In genomic region chr2:180396211-180396610, GRCm38 (mm10) we compare ENCODE assay signal across 21 mouse cellular contexts. TPM values are rescaled to one million over a fixed set of nuclear protein-coding genes. Genes with fewer than 3 reads are reported as not detected.
DNase-seq lines count a peak whose midpoint lies in the region; ATAC-seq and TF ChIP-seq lines count a peak whose summit lies in the region.
"Had no signal": no experiment of that assay in that cellular context is flagged by ENCODE, and none has a peak within 500 bp of the region (broad histone marks: within the 10 kb centered on the region; RNA-seq: fewer than 3 reads in every experiment).

No protein-coding gene starts in this region.

- H3K36me3 ChIP-seq in heart, embryonic 12.5 days = peaks cover 34% of the 10 kb centered on the region
- H3K36me3 ChIP-seq in heart, embryonic 11.5 days (ENCODE audit: control insufficient read depth, insufficient read depth, low read length) = no peaks in the 10 kb centered on the region
- H3K36me3 ChIP-seq in heart, embryonic 15.5 days = 0 out of 2 replicates have a peak, but pooled peaks cover 4% of the 10 kb centered on the region
- H3K36me3 ChIP-seq in midbrain, embryonic 11.5 days (ENCODE audit: control insufficient read depth, insufficient read depth, low read length) = no peaks in the 10 kb centered on the region
- H3K36me3 ChIP-seq in midbrain, embryonic 10.5 days = no peaks in the 10 kb centered on the region
- H3K36me3 ChIP-seq: forebrain, embryonic 10.5 days; hindbrain, embryonic 12.5 days; hindbrain, embryonic 15.5 days had no signal

- TF ChIP-seq CTCF in gastrocnemius, adult 2 months (IDR thresholded peaks at IDR 0.05) = no peak

- peak; percentile 35 for DNase-seq in gastrocnemius, adult 2 months
- no peak for DNase-seq in gastrocnemius, postnatal 36 days
- DNase-seq in heart, adult 11 months = no peak
- peak; percentile 10 for DNase-seq in midbrain, embryonic 11.5 days (ENCODE audit: low spot score, missing footprints)
- DNase-seq in midbrain, embryonic 10.5 days (ENCODE audit: low spot score) = no peak
- DNase-seq: adrenal gland, adult 8-10 months; adrenal gland, postnatal 25 days; cerebellum, adult 18-20 months; cerebellum, adult 9-10 months; cerebellum, postnatal 14 days; forebrain, postnatal 0 days; kidney, adult 2 months had no signal

- no peak overlapping the region for H3K4me3 ChIP-seq in gastrocnemius, adult 2 months
- H3K4me3 ChIP-seq in heart, embryonic 12.5 days = no peak overlapping the region
- H3K4me3 ChIP-seq in heart, embryonic 11.5 days (ENCODE audit: low read depth, low read length) = no peak overlapping the region
- no peak overlapping the region for H3K4me3 ChIP-seq in heart, embryonic 15.5 days
- no peak overlapping the region for H3K4me3 ChIP-seq in midbrain, embryonic 11.5 days (ENCODE audit: low read depth, low read length)
- H3K4me3 ChIP-seq in midbrain, embryonic 10.5 days = no peak overlapping the region
- H3K4me3 ChIP-seq: forebrain, embryonic 10.5 days; hindbrain, embryonic 12.5 days; hindbrain, embryonic 15.5 days had no signal

- H3K9me3 ChIP-seq in heart, embryonic 12.5 days (replicated peaks) = no peaks in the 10 kb centered on the region
- H3K9me3 ChIP-seq in heart, embryonic 11.5 days (replicated peaks; ENCODE audit: control insufficient read depth, low read length) = no peaks in the 10 kb centered on the region
- no peaks in the 10 kb centered on the region for H3K9me3 ChIP-seq in heart, embryonic 15.5 days (replicated peaks)
- no peaks in the 10 kb centered on the region for H3K9me3 ChIP-seq in midbrain, embryonic 11.5 days (ENCODE audit: control insufficient read depth, low read length)
- no peaks in the 10 kb centered on the region for H3K9me3 ChIP-seq in midbrain, embryonic 10.5 days (replicated peaks)
- H3K9me3 ChIP-seq: forebrain, embryonic 10.5 days; hindbrain, embryonic 12.5 days; hindbrain, embryonic 15.5 days had no signal

- H3K4me2 ChIP-seq in heart, embryonic 12.5 days = no peak overlapping the region
- H3K4me2 ChIP-seq in heart, embryonic 11.5 days = no peak overlapping the region
- no peak overlapping the region for H3K4me2 ChIP-seq in heart, embryonic 15.5 days
- H3K4me2 ChIP-seq in midbrain, embryonic 11.5 days = no peak overlapping the region
- H3K4me2 ChIP-seq: hindbrain, embryonic 12.5 days; hindbrain, embryonic 15.5 days had no signal

- intact Hi-C loops in gastrocnemius, adult 2 months (cut with DNase I) = loop anchor here (5.0 kb wide), 1 partner anchor 39 kb away; no protein-coding TSS in a partner anchor
- intact Hi-C loops in gastrocnemius, postnatal 36 days (cut with DNase I) = no loop called here

- H3K4me1 ChIP-seq in heart, embryonic 12.5 days (replicated peaks) = peaks cover 84% of the 10 kb centered on the region
- peaks cover 54% of the 10 kb centered on the region for H3K4me1 ChIP-seq in heart, embryonic 11.5 days (ENCODE audit: control insufficient read depth, insufficient read depth, low read length)
- H3K4me1 ChIP-seq in heart, embryonic 15.5 days (replicated peaks) = peaks cover 81% of the 10 kb centered on the region
- no peaks in the 10 kb centered on the region for H3K4me1 ChIP-seq in midbrain, embryonic 11.5 days (ENCODE audit: control insufficient read depth, insufficient read depth, low read length)
- no peaks in the 10 kb centered on the region for H3K4me1 ChIP-seq in midbrain, embryonic 10.5 days
- H3K4me1 ChIP-seq: hindbrain, embryonic 12.5 days; hindbrain, embryonic 15.5 days had no signal

- peak overlapping the region; percentile 85 for H3K27ac ChIP-seq in gastrocnemius, adult 2 months
- H3K27ac ChIP-seq in heart, embryonic 12.5 days (ENCODE audit: poor library complexity, severe bottlenecking) = peak overlapping the region; percentile 58; the same call in 1 of the 2 replicates
- H3K27ac ChIP-seq in heart, embryonic 11.5 days (ENCODE audit: low read depth, low read length) = no peak overlapping the region
- H3K27ac ChIP-seq in heart, embryonic 15.5 days = peak overlapping the region; percentile 57
- no peak overlapping the region for H3K27ac ChIP-seq in midbrain, embryonic 11.5 days (ENCODE audit: low read depth, low read length)
- H3K27ac ChIP-seq in midbrain, embryonic 10.5 days (replicated peaks) = no peak overlapping the region
- H3K27ac ChIP-seq: forebrain, embryonic 10.5 days; hindbrain, embryonic 12.5 days; hindbrain, embryonic 15.5 days had no signal

- ATAC-seq in heart, embryonic 12.5 days (ENCODE audit: insufficient number of reproducible peaks, low FRiP score) = no peak
- no peak for ATAC-seq in heart, embryonic 11.5 days (replicated peaks; ENCODE audit: insufficient number of reproducible peaks, low FRiP score, low TSS enrichment)
- ATAC-seq in heart, embryonic 15.5 days (replicated peaks; ENCODE audit: insufficient number of reproducible peaks, insufficient read depth, low FRiP score, low read depth) = no peak
- no peak for ATAC-seq in midbrain, embryonic 11.5 days (ENCODE audit: low FRiP score)
- ATAC-seq: activated CD4-positive, CD25-positive, alpha-beta regulatory T cell, adult 4 months; forebrain, embryonic 14.5 days; forebrain, postnatal 0 days; intestine, postnatal 0 days had no signal

- 64% methylated on average over 3 of the region's 3 CpGs for WGBS in heart, embryonic 12.5 days
- 78% methylated on average over 3 of the region's 3 CpGs for WGBS in heart, embryonic 11.5 days (ENCODE audit: insufficient replicate concordance)
- WGBS in heart, embryonic 15.5 days = 73% methylated on average over 3 of the region's 3 CpGs
- 83% methylated on average over 3 of the region's 3 CpGs for WGBS in midbrain, embryonic 11.5 days
- WGBS in midbrain, embryonic 10.5 days = 86% methylated on average over 3 of the region's 3 CpGs

- no peak overlapping the region for H3K9ac ChIP-seq in heart, embryonic 12.5 days
- no peak overlapping the region for H3K9ac ChIP-seq in heart, embryonic 11.5 days (ENCODE audit: low read depth, low read length)
- H3K9ac ChIP-seq in heart, embryonic 15.5 days = no peak overlapping the region
- no peak overlapping the region for H3K9ac ChIP-seq in midbrain, embryonic 11.5 days (ENCODE audit: low read length)
- H3K9ac ChIP-seq: forebrain, postnatal 0 days; hindbrain, embryonic 12.5 days; hindbrain, embryonic 15.5 days had no signal

- no peaks in the 10 kb centered on the region for H3K27me3 ChIP-seq in heart, embryonic 12.5 days (replicated peaks)
- H3K27me3 ChIP-seq in heart, embryonic 11.5 days (ENCODE audit: control insufficient read depth, insufficient read depth, low read length) = no peaks in the 10 kb centered on the region
- no peaks in the 10 kb centered on the region for H3K27me3 ChIP-seq in heart, embryonic 15.5 days
- H3K27me3 ChIP-seq in midbrain, embryonic 11.5 days (ENCODE audit: control insufficient read depth, insufficient read depth, low read length) = no peaks in the 10 kb centered on the region
- H3K27me3 ChIP-seq in midbrain, embryonic 10.5 days (ENCODE audit: low read depth, poor library complexity, severe bottlenecking) = peaks cover 7% of the 10 kb centered on the region; the same call in 1 of the 2 replicates
- H3K27me3 ChIP-seq: hindbrain, embryonic 15.5 days had no signal

RNA-seq across cellular contexts. Expression of gene Slco4a1, which starts 59.8 kb away (rescaled TPM):
- under 1 TPM in 1 of 2 experiments, not detected in 1; 0.15 TPM for total RNA-seq in gastrocnemius, adult 2 months (2021)
- total RNA-seq in gastrocnemius, postnatal 36 days (2021) = under 1 TPM in 1 of 2 experiments, not detected in 1; 0.08 TPM
- polyA plus RNA-seq in heart, embryonic 12.5 days (2016; fragmentation: Nextera tagmentation; extraction: Ambion mirVana) = 0.51 and 0.67 TPM in 2 replicates
- 0.35 TPM in 1 of 2 replicates, not detected in the other for polyA plus RNA-seq in heart, embryonic 11.5 days (2014; fragmentation: Nextera tagmentation; extraction: Ambion mirVana)
- 0.26 and 1.6 TPM in 2 replicates for polyA plus RNA-seq in heart, embryonic 15.5 days (2015; fragmentation: Nextera tagmentation; extraction: Ambion mirVana)
- 4.9 and 5.5 TPM in 2 replicates for polyA plus RNA-seq in midbrain, embryonic 11.5 days (2014; fragmentation: Nextera tagmentation; extraction: Ambion mirVana)
- polyA plus RNA-seq in midbrain, embryonic 10.5 days (2016; fragmentation: Nextera tagmentation; extraction: Ambion mirVana) = 5.3 and 6.7 TPM in 2 replicates

Comparison
In these comparisons a context has a peak if more than half of its experiments do, and no peak if none do; other contexts are left out.
1. DNase-seq: peak in gastrocnemius, adult 2 months (single experiment) and midbrain, embryonic 11.5 days (single experiment); none in gastrocnemius, postnatal 36 days (0 of 2), heart, adult 11 months (single experiment) and midbrain, embryonic 10.5 days (single experiment).
2. H3K27ac ChIP-seq: peak in gastrocnemius, adult 2 months (single experiment), heart, embryonic 12.5 days (single experiment) and heart, embryonic 15.5 days (single experiment); none in heart, embryonic 11.5 days (single experiment), midbrain, embryonic 11.5 days (single experiment) and midbrain, embryonic 10.5 days (single experiment).